In genomic region chr7:125469937-125470336, GRCm38 (mm10) we compare ENCODE assay signal across 8 mouse cellular contexts. TPM values are rescaled to one million over a fixed set of nuclear protein-coding genes. Genes with fewer than 3 reads are reported as not detected.
DNase-seq lines count a peak whose midpoint lies in the region; ATAC-seq and TF ChIP-seq lines count a peak whose summit lies in the region.

No protein-coding gene starts in this region.

- no peak for TF ChIP-seq POLR2A in cerebellum, adult 2 months (IDR thresholded peaks at IDR 0.05; ENCODE audit: borderline replicate concordance, insufficient read depth, low read length)

- peak; percentile 96 for DNase-seq in heart, adult 11 months
- DNase-seq in cerebellum, adult 2 months = peak; percentile 49 to 67
- DNase-seq in gastrocnemius, adult 2 months = peak; percentile 74
- DNase-seq in liver = peak; percentile 85
- peak; percentile 71 for DNase-seq in neural tube, embryonic 10.5 days (ENCODE audit: extremely low spot score, low spot score)
- peak; percentile 78 to 88 for DNase-seq in spleen, postnatal 4 days (ENCODE audit: low spot score in 2 of 2)

- no peak overlapping the region for H3K4me2 ChIP-seq in heart, embryonic 11.5 days
- no peak overlapping the region for H3K4me2 ChIP-seq in intestine, embryonic 16.5 days (ENCODE audit: low read depth, low read length)

- no peaks in the 10 kb centered on the region for H3K27me3 ChIP-seq in heart, embryonic 11.5 days (ENCODE audit: control insufficient read depth, insufficient read depth, low read length)
- no peaks in the 10 kb centered on the region for H3K27me3 ChIP-seq in cerebellum, adult 2 months (ENCODE audit: control insufficient read depth, insufficient read depth, low read length)
- H3K27me3 ChIP-seq in intestine, embryonic 16.5 days (replicated peaks; ENCODE audit: control insufficient read depth, insufficient read depth, low read length) = no peaks in the 10 kb centered on the region

- no peak overlapping the region for H3K27ac ChIP-seq in heart, embryonic 11.5 days (ENCODE audit: low read depth, low read length)
- H3K27ac ChIP-seq in cerebellum, adult 2 months (ENCODE audit: insufficient read depth, low read length) = no peak overlapping the region
- no peak overlapping the region for H3K27ac ChIP-seq in gastrocnemius, adult 2 months
- no peak overlapping the region for H3K27ac ChIP-seq in intestine, embryonic 16.5 days (ENCODE audit: low read length)

- TF ChIP-seq CTCF in cerebellum, adult 2 months (IDR thresholded peaks at IDR 0.05; ENCODE audit: borderline replicate concordance, insufficient read depth, low read depth, low read length) = peak; percentile 88
- peak; percentile 91 for TF ChIP-seq CTCF in gastrocnemius, adult 2 months (IDR thresholded peaks at IDR 0.05)

- no peak for ATAC-seq in heart, embryonic 11.5 days (replicated peaks; ENCODE audit: insufficient number of reproducible peaks, low FRiP score, low TSS enrichment)
- 0 out of 2 replicates have a peak, but pooled peaks have one; percentile 17 for ATAC-seq in intestine, embryonic 16.5 days

- no peaks in the 10 kb centered on the region for H3K9me3 ChIP-seq in heart, embryonic 11.5 days (replicated peaks; ENCODE audit: control insufficient read depth, low read length)
- no peaks in the 10 kb centered on the region for H3K9me3 ChIP-seq in intestine, embryonic 16.5 days (ENCODE audit: control insufficient read depth, low read length)

- intact Hi-C loops in gastrocnemius, adult 2 months (cut with DNase I) = loop anchor here (1.0 to 2.0 kb wide), 2 partner anchors 111 to 169 kb away; no protein-coding TSS in a partner anchor

- H3K4me3 ChIP-seq in heart, embryonic 11.5 days (ENCODE audit: low read depth, low read length) = no peak overlapping the region
- no peak overlapping the region for H3K4me3 ChIP-seq in cerebellum, adult 2 months (replicated peaks; ENCODE audit: insufficient read depth, low read depth, low read length)
- no peak overlapping the region for H3K4me3 ChIP-seq in gastrocnemius, adult 2 months
- H3K4me3 ChIP-seq in intestine, embryonic 16.5 days (ENCODE audit: low read length) = no peak overlapping the region

- WGBS in heart, embryonic 11.5 days (ENCODE audit: insufficient replicate concordance) = 26% methylated on average over 5 of the region's 5 CpGs
- WGBS in cerebellum, adult 2 months = 30% methylated on average over 5 of the region's 5 CpGs
- 28% methylated on average over 5 of the region's 5 CpGs for WGBS in intestine, embryonic 16.5 days

- peaks cover 25% of the 10 kb centered on the region for H3K36me3 ChIP-seq in heart, embryonic 11.5 days (ENCODE audit: control insufficient read depth, insufficient read depth, low read length)
- H3K36me3 ChIP-seq in intestine, embryonic 16.5 days (ENCODE audit: control insufficient read depth, insufficient read depth, low read length) = peaks cover 10% of the 10 kb centered on the region; the same call in 1 of the 2 replicates

- peaks cover 14% of the 10 kb centered on the region for H3K4me1 ChIP-seq in heart, embryonic 11.5 days (ENCODE audit: control insufficient read depth, insufficient read depth, low read length)
- H3K4me1 ChIP-seq in cerebellum, adult 2 months (ENCODE audit: control insufficient read depth, insufficient read depth, low read length) = peaks cover 8% of the 10 kb centered on the region
- H3K4me1 ChIP-seq in intestine, embryonic 16.5 days (ENCODE audit: control insufficient read depth, insufficient read depth, low read length) = peaks cover 6% of the 10 kb centered on the region; the same call in 1 of the 2 replicates

- no peak overlapping the region for H3K9ac ChIP-seq in heart, embryonic 11.5 days (ENCODE audit: low read depth, low read length)
- no peak overlapping the region for H3K9ac ChIP-seq in intestine, embryonic 16.5 days (ENCODE audit: low read depth, low read length)

RNA-seq across cellular contexts. Expression of gene Nsmce1, which starts 21.5 kb away (rescaled TPM):
- 111 TPM in 2 replicates for polyA plus RNA-seq in heart, embryonic 11.5 days (2014; fragmentation: Nextera tagmentation; extraction: Ambion mirVana)
- polyA plus RNA-seq in cerebellum, adult 2 months (2012; rRNA removed) = 25.1 and 26.4 TPM in 2 replicates
- 10 to 100 TPM in 1 of 2 experiments, 1 to 10 TPM in 1; 10.0 to 12.0 TPM for total RNA-seq in gastrocnemius, adult 2 months (2021)
- polyA plus RNA-seq in intestine, embryonic 16.5 days (2015; fragmentation: Nextera tagmentation; extraction: Ambion mirVana) = 104 and 115 TPM in 2 replicates

RNA-seq across cellular contexts. Expression of gene Kdm8, which starts 25.5 kb away (rescaled TPM):
- polyA plus RNA-seq in heart, embryonic 11.5 days (2014; fragmentation: Nextera tagmentation; extraction: Ambion mirVana) = 7.8 and 7.9 TPM in 2 replicates
- 8.2 and 9.2 TPM in 2 replicates for polyA plus RNA-seq in cerebellum, adult 2 months (2012; rRNA removed)
- 1 to 10 TPM; 7.1 to 7.5 TPM for total RNA-seq in gastrocnemius, adult 2 months (2021)
- 9.3 and 10.4 TPM in 2 replicates for polyA plus RNA-seq in intestine, embryonic 16.5 days (2015; fragmentation: Nextera tagmentation; extraction: Ambion mirVana)
